Mouse (Mus musculus) layer of hippocampus, adult 11-12 months (tissue): ENCODE data around the gene 2310079G19Rik.

Source experiments
- DNase-seq: peaks from one replicate; pipeline ENCODE4 v3.0.0; 2022; ENCODE audit warnings: low spot score

Gene 2310079G19Rik

DNA sequence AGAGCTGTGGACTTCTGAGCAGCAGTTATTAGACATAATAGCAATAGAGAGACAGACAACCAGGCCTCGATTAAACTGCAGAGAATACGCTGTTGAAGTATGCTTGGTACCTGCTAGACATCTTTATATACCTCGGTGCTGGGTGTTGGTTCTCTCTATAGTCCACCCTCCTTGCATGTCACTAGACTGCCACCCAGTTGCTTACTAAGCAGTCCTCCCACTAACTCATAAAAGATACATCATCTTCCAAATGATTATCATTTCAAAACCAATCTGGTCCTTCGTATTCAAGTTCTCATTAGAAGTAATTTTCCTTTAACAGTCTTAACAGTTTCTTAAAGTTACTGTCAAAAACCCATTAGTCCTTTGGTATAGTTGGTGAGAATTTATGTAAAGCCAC, at the start of gene 2310079G19Rik:
TSS of gene 2310079G19Rik (minus strand) at position 101 of the 400 bp plus-strand sequence.
- no peak for DNase-seq

DNA sequence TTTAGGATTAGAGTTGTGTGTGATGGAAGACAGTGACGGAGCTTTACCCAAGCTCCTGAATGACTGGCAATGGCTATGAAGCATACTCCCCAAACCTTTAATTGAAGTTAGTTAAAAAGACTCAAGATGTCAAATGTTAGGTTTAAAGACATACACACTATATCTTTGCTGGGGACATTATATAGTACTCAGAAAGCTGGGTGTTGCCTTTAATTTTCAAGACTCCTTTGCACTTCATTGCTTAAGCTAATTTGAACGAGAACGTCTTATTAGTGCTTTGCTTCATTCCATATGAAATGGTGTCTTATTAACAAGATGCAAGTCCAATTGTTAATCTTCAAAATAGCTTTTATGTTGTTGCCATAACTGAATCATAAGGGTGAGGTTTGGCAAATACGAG, 44.1 kb upstream of the 2310079G19Rik start, which contains the start of gene Krtap27-1:
TSS of gene Krtap27-1 (minus strand) at position 101 of the 400 bp plus-strand sequence.
- no peak for DNase-seq

DNA sequence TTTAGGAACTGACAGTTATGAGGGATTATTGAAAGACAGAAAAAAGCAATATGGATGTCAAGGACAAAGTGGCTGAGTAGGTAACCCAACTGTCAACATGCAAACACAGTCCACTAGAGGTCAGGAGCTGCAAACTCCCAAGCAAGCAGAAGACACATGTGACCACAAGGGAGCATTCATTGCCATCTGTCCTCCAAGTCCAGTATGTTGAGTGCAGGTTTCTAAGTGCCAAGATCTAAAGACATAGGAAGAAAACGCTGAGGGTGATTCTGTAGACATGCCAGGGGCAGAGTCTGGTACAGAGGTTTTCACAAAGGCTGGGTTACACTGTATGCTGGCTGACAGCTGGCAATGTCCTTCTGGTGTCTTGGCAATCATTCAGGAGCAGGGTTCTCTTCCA, 30.0 kb upstream of the 2310079G19Rik start:
- DNase-seq, result no peak

DNA sequence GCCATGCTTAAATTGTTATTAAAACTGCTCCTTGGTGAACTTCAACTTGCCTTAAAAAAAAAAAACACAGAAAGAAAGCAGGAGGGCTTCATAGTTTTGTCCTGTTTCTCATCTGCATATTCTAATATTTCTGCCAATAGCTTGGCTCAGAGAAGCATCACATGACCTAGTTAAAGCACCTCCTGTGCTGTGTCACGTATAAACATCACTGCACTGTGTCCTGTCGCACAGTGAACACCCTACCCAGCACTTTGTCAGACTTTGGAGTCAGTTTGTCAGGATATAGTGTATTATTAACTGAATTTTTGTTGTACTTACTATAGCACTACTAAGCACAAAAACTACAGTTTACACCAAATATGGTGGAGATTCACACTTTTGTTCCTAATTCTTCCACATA, 24.5 kb upstream of the 2310079G19Rik start:
- DNase-seq, result no peak

DNA sequence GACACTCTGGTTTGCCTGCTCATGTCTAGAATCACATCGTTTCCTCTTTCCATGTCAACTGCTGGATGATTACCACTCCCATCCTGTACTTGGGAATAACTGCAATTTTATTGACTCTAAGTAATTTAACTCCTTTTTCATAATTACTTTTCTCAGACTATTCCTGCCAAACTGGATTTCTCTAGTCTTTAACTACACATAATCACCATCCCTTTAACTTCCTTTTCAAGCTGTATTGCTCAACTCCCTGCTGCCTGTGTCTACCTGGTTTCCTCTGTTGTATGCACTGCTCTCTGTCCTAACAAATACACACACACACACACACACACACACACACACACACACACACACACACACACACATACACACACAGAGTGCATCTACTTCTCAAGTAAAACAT, 23.6 kb upstream of the 2310079G19Rik start:
- no peak for DNase-seq

DNA sequence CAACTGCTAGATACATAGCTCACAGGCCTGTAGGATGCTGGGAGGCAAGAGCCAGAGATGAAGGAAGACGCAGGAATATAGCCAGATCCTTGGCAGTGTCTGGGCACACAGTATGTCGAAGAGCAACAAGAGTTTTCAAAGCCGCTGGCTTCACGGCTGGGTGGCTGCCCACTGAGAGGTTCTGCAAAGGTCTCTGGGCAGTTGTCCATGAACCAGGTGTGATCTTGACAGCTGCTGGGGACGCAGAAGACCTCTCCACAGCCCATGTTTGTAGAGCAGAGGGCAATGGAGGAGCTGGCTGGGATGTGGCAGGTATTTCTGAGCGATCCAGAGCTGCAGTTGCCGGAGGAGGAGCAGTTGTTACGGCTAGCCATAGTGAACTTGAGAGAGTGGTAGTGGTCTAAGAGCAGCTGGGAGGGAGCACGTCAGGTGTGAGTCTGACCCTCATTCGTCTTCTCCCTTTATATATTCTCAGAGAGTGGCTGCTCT, 19.9 kb upstream of the 2310079G19Rik start, which contains the start of gene Krtap26-1:
TSS of gene Krtap26-1 (minus strand) at position 439 of the 489 bp plus-strand sequence.
- DNase-seq, result no peak

DNA sequence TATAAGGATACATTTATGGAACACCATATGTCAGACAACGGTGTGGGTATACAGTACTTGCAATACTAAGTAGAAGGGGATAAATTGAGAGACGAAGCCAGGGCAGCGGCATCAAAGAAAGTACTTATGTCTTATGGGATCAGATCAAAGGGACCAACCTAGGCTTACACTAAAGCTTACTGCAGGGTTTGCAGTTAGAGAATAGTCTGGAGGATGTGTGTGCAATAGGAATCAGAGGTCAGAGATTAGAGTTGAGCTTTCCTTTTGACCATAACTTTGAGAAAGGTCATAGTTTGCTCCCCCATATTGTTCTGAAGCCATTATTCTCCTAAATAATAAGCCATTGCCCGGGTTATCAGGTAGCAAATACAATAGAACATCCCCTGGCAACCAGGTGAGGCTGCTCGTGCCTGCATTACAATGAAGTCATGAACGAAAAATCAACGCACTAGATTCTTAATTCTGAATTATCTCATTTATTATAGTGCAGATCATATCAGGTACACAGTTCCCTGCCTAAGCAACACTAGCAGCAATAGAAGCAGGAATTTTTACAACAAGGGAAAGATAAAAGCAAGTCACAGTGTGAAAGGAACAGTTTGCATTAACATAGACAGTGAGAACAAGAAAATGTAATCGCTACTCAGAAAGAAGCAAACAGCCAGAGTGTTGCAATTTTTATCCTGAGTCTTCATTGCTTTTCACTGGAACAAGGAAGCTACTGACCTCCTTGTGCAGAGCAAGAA, 19.1 kb upstream of the 2310079G19Rik start:
- no peak for DNase-seq

DNA sequence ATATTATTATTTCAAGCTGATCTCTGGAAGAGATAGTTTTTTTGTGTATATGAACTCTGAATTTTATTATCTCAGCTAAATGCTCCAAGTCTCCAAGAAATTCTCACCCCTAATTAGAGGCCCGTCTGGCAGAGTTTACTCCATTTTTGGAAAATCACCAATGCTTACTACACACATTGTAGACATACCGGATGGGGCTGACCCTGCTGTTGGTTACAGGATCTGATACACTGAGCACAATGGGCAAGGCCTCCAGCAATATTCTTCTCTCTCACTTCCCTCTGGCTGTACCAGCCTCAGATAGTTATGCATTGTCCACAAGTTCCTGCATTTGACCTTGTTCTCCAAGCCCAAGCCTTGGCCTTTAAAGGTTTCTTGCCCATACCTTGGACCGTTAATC, 12.6 kb upstream of the 2310079G19Rik start:
- no peak for DNase-seq

DNA sequence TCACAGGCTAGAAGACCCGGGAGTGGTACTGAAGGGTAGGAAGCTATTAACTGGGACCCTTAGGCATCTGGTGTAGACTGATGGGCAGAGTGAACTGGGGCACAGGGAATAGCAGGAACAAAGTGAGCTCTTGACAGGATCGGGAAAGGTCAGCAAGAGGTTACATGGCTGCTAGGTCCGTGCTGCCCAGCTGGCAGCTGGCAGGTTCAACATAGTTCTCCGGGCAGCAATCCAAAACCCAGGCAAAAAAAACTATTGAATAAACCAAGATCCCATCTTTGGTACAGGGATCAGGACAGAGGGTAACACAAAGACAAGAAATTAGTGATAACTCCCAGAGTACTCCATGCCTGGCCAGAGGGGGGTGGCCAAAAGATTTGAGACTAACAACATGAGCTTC, 7.7 kb upstream of the 2310079G19Rik start:
- no peak for DNase-seq

DNA sequence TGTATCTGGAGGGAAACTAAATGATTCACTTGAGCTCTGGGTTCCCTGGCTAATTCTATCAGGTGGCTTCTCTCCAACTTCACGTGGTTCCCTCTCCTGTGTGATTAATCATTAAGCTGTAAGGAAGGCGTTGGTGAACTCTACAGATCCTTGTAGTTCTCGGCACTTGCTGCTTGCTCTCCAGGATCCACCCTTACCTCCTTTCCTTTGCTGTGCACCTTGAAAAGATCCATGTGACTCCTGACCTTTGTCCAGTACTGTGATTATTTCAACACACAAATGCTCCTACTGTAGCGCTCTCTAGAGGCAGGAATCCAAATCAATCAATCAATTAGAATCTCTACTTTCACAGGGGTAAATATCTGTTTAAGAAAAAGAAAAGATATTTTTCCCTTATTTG, 4.0 kb upstream of the 2310079G19Rik start:
- DNase-seq, result no peak

DNA sequence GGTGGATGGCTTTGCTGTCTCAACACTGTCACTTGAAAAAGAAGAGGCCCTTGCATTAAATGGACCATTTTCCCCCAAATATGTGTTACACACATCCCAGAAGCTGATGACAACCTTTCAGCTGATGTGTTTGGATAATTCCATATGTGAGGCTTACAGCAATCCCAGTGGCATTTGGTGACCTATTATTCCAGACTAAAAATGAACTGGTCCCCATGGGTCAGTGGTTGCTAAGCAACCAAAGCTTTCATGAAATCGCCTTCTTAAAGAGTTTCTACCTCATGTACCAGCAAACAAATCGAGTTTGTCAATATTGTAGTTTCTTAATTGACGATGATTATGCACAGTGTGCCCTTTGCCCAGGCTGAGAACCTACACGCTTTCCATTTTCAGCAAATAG, 14.8 kb downstream of the 2310079G19Rik start:
- DNase-seq, result no peak

DNA sequence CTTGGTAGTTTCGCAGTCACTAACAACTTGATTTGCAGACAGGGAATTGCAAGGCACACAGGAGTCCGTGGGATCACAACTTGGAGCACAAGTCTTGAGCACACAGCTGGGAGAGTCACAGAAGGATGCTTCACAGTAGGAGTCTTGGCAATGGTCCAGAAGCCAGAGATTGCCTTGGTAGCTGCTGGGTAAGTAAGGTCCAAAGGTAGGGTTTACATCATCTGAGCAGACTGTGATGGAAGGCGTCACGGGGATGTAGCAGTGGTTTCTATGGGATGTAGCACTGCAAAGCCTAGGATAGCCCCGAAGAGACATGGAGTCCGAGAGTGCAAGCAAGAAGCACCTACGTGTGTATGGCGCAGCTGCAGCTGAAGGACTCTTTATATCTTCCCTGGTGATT, 15.5 kb downstream of the 2310079G19Rik start, which contains the start of gene Krtap24-1:
TSS of gene Krtap24-1 (minus strand) at position 358 of the 400 bp plus-strand sequence.
- DNase-seq, result no peak

DNA sequence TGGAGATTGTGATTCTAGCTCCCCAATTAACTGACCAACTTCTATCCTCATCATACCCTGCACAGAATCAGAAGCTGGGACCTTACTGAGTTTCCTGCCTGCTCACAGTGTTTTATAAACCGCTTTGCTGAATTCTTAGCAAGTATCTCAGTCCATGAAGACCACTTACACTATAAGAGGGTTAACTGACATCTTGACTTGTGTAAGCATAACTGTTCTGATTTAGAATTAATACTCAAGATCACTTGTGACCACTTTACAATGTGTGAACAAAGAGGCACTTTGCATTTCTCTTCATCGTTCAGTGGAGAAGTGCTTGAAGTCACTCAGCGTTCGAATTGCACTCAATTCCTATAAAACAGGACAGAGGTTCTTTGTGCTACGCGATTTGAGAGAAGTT, 22.9 kb downstream of the 2310079G19Rik start:
- no peak for DNase-seq

DNA sequence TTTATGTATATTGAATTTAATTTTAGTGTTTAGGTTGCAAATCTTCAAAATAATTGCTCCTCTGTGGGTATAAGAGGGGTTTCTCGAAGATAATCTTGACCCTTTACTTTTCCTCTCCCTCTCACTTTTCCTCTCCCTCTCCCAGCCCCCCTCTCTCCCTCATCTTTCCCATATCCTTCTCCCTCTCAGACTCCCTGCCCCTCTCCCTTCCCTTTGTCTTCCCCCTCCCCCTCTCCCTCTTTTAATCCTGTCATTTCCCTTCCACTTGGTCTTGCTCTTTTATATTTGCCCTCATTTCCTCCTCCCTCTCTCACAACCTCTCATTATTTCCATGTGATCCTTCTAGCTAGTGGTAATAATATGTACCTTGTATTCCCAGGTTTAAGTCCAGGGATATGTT, 25.0 kb downstream of the 2310079G19Rik start:
- no peak for DNase-seq

DNA sequence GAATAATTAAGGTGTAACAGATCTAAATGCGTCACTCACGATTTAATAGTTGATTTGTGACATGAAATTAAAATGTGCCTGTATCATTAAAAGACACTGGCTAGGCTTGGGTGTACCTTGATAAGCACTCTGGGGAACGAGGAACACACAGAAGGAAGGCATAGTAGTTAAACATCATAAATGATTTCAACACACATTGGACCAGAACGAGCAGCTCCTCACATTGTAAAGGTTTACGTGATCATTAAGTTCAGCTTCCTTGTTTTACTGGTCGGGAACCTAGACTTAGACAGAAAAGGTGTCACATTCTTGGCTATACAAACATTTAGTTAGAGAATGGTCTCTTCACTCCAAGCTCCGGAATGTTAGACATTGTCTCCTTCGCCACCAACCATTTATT, 27.2 kb downstream of the 2310079G19Rik start:
- DNase-seq, result no peak

DNA sequence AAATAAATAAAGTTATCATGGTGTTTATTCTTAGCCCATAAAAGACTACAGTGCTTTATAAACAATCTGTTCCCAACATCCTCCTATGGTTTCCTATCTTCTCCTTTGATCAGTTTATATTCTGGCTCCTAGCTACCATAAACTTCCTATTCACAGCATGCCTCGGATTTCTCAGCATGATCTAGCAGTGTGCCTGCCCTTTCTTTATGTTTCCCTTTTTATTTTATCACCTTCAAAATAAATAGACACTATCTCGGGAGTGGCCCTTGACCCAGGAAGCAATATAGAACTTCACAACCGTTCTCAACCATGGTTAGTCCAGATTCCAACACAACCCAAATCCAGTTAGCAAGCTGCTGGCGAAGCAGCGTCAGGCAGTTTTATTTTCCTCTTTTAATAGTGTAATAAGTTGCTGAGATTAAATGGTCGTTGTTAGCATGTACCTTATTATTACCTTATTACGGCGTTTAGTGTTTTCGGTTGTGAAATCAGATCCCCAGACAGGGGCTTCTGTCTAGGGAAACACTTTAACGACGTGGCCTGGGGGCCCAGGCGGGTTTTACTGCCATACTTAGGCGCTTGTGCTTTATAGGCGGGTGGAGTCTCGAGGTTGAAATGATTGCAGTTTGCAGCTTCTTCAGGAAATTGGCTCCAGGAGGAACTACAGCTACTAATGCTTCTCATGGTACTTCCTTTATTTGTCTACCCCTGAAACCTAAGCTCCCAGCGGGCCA, 27.8 kb downstream of the 2310079G19Rik start:
- no peak for DNase-seq

DNA sequence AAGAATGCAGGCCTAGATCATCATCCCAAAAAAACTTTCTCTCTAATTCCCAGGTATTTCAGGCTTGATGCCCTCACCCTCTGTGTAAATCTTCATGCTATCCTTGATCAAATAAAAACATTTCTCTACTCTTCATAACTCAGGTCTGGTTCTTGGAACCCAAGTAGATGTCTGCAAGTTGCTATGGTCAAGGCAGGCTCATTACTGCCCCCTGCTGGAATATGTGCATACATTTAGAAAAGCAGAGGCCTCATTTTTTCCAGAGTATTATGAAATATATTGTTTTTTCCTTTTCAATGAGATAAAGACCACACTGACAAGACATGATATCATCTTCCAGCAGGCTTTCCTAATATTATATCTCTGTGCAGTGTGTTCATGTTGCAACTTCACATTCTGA, 34.7 kb downstream of the 2310079G19Rik start:
- DNase-seq, result no peak

DNA sequence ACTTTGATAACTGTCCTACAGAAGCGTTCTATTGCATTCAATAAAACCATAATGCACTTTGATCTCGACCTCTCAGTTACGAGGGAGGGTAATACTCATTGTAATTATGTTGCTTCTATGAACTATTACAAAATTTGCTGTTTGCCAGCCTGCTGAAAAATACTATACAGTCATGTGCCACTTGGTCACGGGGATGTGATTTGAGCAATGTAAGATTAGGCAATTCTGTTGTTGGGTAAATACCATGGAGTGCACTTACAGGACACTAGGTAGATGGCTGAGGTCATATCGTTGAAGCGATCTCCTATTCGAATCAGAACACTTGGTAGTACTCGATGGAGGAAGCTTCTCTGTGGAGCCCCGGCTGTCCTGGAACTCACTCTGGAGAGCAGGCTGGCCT, 44.1 kb downstream of the 2310079G19Rik start:
- DNase-seq, result no peak
